Mouse (Mus musculus): Measurements from ENCODE around the gene Dnajb14.
"Not testable (repeated sequence)": the region's sequence is repeated elsewhere in the genome, so short reads cannot be mapped to it uniquely, and the experiment has no call there.

The Dnajb14 gene

GRCm38 (mm10) chr3:137867437-137868093 is at the start of gene Dnajb14:
Gene Dnajb14, plus strand, starts transcription at chr3:137867675.
- peak; percentile 53 for DNase-seq (ENCODE audit: low spot score)

GRCm38 (mm10) chr3:137818713-137819112 is 48.8 kb upstream of the Dnajb14 start:
- DNase-seq (ENCODE audit: low spot score) = no peak

- DNase-seq (ENCODE audit: low spot score) = no peak
These were observed 46.6 kb upstream of the Dnajb14 start for GRCm38 (mm10) chr3:137820688-137821467.

GRCm38 (mm10) chr3:137823317-137823716 is 44.2 kb upstream of the Dnajb14 start:
- DNase-seq (ENCODE audit: low spot score) = no peak

GRCm38 (mm10) chr3:137827678-137828077 is 39.8 kb upstream of the Dnajb14 start:
- DNase-seq (ENCODE audit: low spot score) = no peak

GRCm38 (mm10) chr3:137831156-137831555 is 36.3 kb upstream of the Dnajb14 start:
- no peak for DNase-seq (ENCODE audit: low spot score)

- DNase-seq (ENCODE audit: low spot score) = no peak
These were observed 34.3 kb upstream of the Dnajb14 start for GRCm38 (mm10) chr3:137833128-137833527.

- no peak for DNase-seq (ENCODE audit: low spot score)
These were observed 33.8 kb upstream of the Dnajb14 start for GRCm38 (mm10) chr3:137833698-137834097.

- DNase-seq (ENCODE audit: low spot score) = no peak
These were observed 30.9 kb upstream of the Dnajb14 start for GRCm38 (mm10) chr3:137836543-137836942.

GRCm38 (mm10) chr3:137838160-137838559 is 29.3 kb upstream of the Dnajb14 start:
- no peak for DNase-seq (ENCODE audit: low spot score)

- DNase-seq (ENCODE audit: low spot score) = no peak
These were observed 24.5 kb upstream of the Dnajb14 start for GRCm38 (mm10) chr3:137842944-137843343.

GRCm38 (mm10) chr3:137844263-137844662 is 23.2 kb upstream of the Dnajb14 start:
- DNase-seq (ENCODE audit: low spot score) = no peak

- no peak for DNase-seq (ENCODE audit: low spot score)
These were observed 20.9 kb upstream of the Dnajb14 start for GRCm38 (mm10) chr3:137846552-137846951.

- DNase-seq (ENCODE audit: low spot score) = no peak
These were observed 19.1 kb upstream of the Dnajb14 start for GRCm38 (mm10) chr3:137848354-137848753.

- no peak for DNase-seq (ENCODE audit: low spot score)
These were observed 17.8 kb upstream of the Dnajb14 start for GRCm38 (mm10) chr3:137849697-137850096.

GRCm38 (mm10) chr3:137851196-137851595 is 16.3 kb upstream of the Dnajb14 start:
- no peak for DNase-seq (ENCODE audit: low spot score)

GRCm38 (mm10) chr3:137853011-137853410 is 14.5 kb upstream of the Dnajb14 start:
- DNase-seq (ENCODE audit: low spot score) = not testable (repeated sequence)

- no peak for DNase-seq (ENCODE audit: low spot score)
These were observed 12.1 kb upstream of the Dnajb14 start for GRCm38 (mm10) chr3:137855328-137855727.

- no peak for DNase-seq (ENCODE audit: low spot score)
These were observed 11.4 kb upstream of the Dnajb14 start for GRCm38 (mm10) chr3:137856061-137856460.

GRCm38 (mm10) chr3:137860394-137861170 is 6.9 kb upstream of the Dnajb14 start:
- DNase-seq (ENCODE audit: low spot score) = no peak

GRCm38 (mm10) chr3:137861436-137861835 is 6.0 kb upstream of the Dnajb14 start:
- no peak for DNase-seq (ENCODE audit: low spot score)

- no peak for DNase-seq (ENCODE audit: low spot score)
These were observed 4.9 kb upstream of the Dnajb14 start for GRCm38 (mm10) chr3:137862600-137862999.

All from ovary, adult 18-20 months (tissue).